Mouse (Mus musculus) stomach, postnatal 0 days (tissue): ENCODE data around the gene Ciz1.
A peak's percentile ranks its signal among the peaks of the same experiment; 100 is the strongest.

Experiments
- CTCF ChIP-seq: IDR thresholded peaks from 2 replicates; pipeline ENCODE4 v1.5.1; 2016; ENCODE audit warnings: antibody characterized with exemption, low read depth, mild to moderate bottlenecking, moderate library complexity
- EP300 ChIP-seq: optimal IDR thresholded peaks from 2 replicates; pipeline ENCODE3; 2016; ENCODE audit warnings: antibody characterized with exemption

- TF ChIP-seq CTCF, result peak; percentile 72
- TF ChIP-seq EP300, result no peak
Observed at GRCm38 (mm10) chr2:32394973-32395372, 42.8 kb downstream of the Ciz1 start.
